21 mouse cellular contexts compared by ENCODE assay signal in the genomic region with DNA sequence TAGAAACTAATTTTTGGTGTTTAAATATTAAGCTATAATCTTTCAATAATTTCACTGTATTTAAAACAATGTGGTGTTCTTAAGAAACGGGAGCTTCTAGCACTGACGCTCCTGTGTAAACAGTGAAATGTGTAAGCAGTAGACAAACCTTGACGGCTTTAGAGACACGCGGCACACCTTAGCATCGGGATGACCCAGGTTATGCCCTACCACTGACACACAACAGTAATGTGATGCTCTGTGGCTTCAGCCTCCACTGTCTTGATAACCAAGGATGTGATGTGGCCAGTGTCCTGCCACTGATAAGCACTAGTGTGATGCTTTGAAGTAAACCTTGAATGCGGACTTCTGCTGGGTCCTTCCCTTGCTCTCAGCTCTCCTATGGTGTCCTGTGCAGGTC. TPM values are rescaled to one million over a fixed set of nuclear protein-coding genes. Genes with fewer than 3 reads are reported as not detected.
DNase-seq lines count a peak whose midpoint lies in the region; ATAC-seq and TF ChIP-seq lines count a peak whose summit lies in the region.
"Had no signal": no experiment of that assay in that cellular context is flagged by ENCODE, and none has a peak within 500 bp of the region (broad histone marks: within the 10 kb centered on the region; RNA-seq: fewer than 3 reads in every experiment).

No protein-coding gene starts in this region.

- H3K9ac ChIP-seq in heart, adult 2 months (ENCODE audit: low read depth, low read length): no peak overlapping the region
- no peak overlapping the region for H3K9ac ChIP-seq in midbrain, embryonic 11.5 days (ENCODE audit: low read length)
- no peak overlapping the region for H3K9ac ChIP-seq in midbrain, embryonic 15.5 days

- TF ChIP-seq EP300 in heart, adult 2 months (IDR thresholded peaks at IDR 0.05; ENCODE audit: insufficient read depth, low read depth, low read length): no peak

- H3K36me3 ChIP-seq in heart, embryonic 10.5 days: peaks cover 36% of the 10 kb centered on the region
- no peaks in the 10 kb centered on the region for H3K36me3 ChIP-seq in heart, adult 2 months (ENCODE audit: control insufficient read depth, insufficient read depth, low read length)
- H3K36me3 ChIP-seq in midbrain, embryonic 11.5 days (ENCODE audit: control insufficient read depth, insufficient read depth, low read length): no peaks in the 10 kb centered on the region
- H3K36me3 ChIP-seq in midbrain, embryonic 15.5 days (replicated peaks): peaks cover 43% of the 10 kb centered on the region

- ATAC-seq in midbrain, embryonic 11.5 days (ENCODE audit: low FRiP score): no peak
- no peak for ATAC-seq in midbrain, embryonic 15.5 days (replicated peaks)
- ATAC-seq: activated CD4-positive, CD25-positive, alpha-beta regulatory T cell, adult 4 months; CD4-positive, CD25-positive, alpha-beta regulatory T cell, adult 4 months; Patski had no signal

- DNase-seq in heart, adult 11 months: peak; percentile 53
- no peak for DNase-seq in heart, adult 18-20 months
- peak; percentile 70 for DNase-seq in heart, embryonic 10.5 days (ENCODE audit: low spot score)
- DNase-seq in heart, adult 2 months: no peak
- DNase-seq in midbrain, embryonic 11.5 days (ENCODE audit: low spot score, missing footprints): peak; percentile 28
- DNase-seq: adrenal gland, adult 2 months; adrenal gland, adult 8-10 months; adrenal gland, postnatal 10 days; adrenal gland, postnatal 14 days; adrenal gland, postnatal 25 days; adrenal gland, postnatal 36 days; B cell, adult 2 months; cerebellum, adult 11 months; cerebellum, adult 11-12 months; cerebellum, adult 18-20 months had no signal

- H3K79me2 ChIP-seq in heart, adult 2 months (replicated peaks; ENCODE audit: control insufficient read depth, insufficient read depth, low read length): no peaks in the 10 kb centered on the region

- no peak overlapping the region for H3K27ac ChIP-seq in heart, embryonic 10.5 days
- no peak overlapping the region for H3K27ac ChIP-seq in heart, adult 2 months
- H3K27ac ChIP-seq in midbrain, embryonic 11.5 days (ENCODE audit: low read depth, low read length): no peak overlapping the region
- no peak overlapping the region for H3K27ac ChIP-seq in midbrain, embryonic 15.5 days

- WGBS in heart, embryonic 10.5 days: 92% methylated on average over 7 of the region's 7 CpGs
- 92% methylated on average over 7 of the region's 7 CpGs for WGBS in heart, adult 2 months
- 94% methylated on average over 7 of the region's 7 CpGs for WGBS in midbrain, embryonic 11.5 days
- WGBS in midbrain, embryonic 15.5 days: 96% methylated on average over 7 of the region's 7 CpGs

- H3K9me3 ChIP-seq in heart, embryonic 10.5 days: no peaks in the 10 kb centered on the region
- H3K9me3 ChIP-seq in midbrain, embryonic 11.5 days (ENCODE audit: control insufficient read depth, low read length): no peaks in the 10 kb centered on the region
- H3K9me3 ChIP-seq in midbrain, embryonic 15.5 days: no peaks in the 10 kb centered on the region
- H3K9me3 ChIP-seq: G1E had no signal

- no peaks in the 10 kb centered on the region for H3K4me1 ChIP-seq in heart, embryonic 10.5 days
- no peaks in the 10 kb centered on the region for H3K4me1 ChIP-seq in heart, adult 2 months (ENCODE audit: control insufficient read depth, insufficient read depth, low read length)
- no peaks in the 10 kb centered on the region for H3K4me1 ChIP-seq in midbrain, embryonic 11.5 days (ENCODE audit: control insufficient read depth, insufficient read depth, low read length)
- no peaks in the 10 kb centered on the region for H3K4me1 ChIP-seq in midbrain, embryonic 15.5 days

- TF ChIP-seq POLR2A in heart, adult 2 months (IDR thresholded peaks at IDR 0.05; ENCODE audit: insufficient read depth, low read depth, low read length): no peak

- H3K4me2 ChIP-seq in midbrain, embryonic 11.5 days: no peak overlapping the region
- H3K4me2 ChIP-seq in midbrain, embryonic 15.5 days: no peak overlapping the region

- no peak overlapping the region for H3K4me3 ChIP-seq in heart, embryonic 10.5 days
- H3K4me3 ChIP-seq in heart, adult 2 months: no peak overlapping the region
- H3K4me3 ChIP-seq in midbrain, embryonic 11.5 days (ENCODE audit: low read depth, low read length): no peak overlapping the region
- no peak overlapping the region for H3K4me3 ChIP-seq in midbrain, embryonic 15.5 days

- intact Hi-C loops in heart, adult 2 months (cut with DNase I): no loop called here

- TF ChIP-seq CTCF in heart, adult 2 months (IDR thresholded peaks at IDR 0.05): no peak

- no peaks in the 10 kb centered on the region for H3K27me3 ChIP-seq in heart, embryonic 10.5 days (ENCODE audit: insufficient read depth, poor library complexity, severe bottlenecking)
- no peaks in the 10 kb centered on the region for H3K27me3 ChIP-seq in heart, adult 2 months (ENCODE audit: control insufficient read depth, insufficient read depth, low read length)
- no peaks in the 10 kb centered on the region for H3K27me3 ChIP-seq in midbrain, embryonic 11.5 days (ENCODE audit: control insufficient read depth, insufficient read depth, low read length)
- H3K27me3 ChIP-seq in midbrain, embryonic 15.5 days (replicated peaks): no peaks in the 10 kb centered on the region
- H3K27me3 ChIP-seq: CH12.LX, Patski had no signal

RNA-seq across cellular contexts. Expression of a gene that starts 6.3 kb away (rescaled TPM):
- total RNA-seq in heart, adult 18-20 months (2021): 10 to 100 TPM; 25.8 to 30.1 TPM
- polyA plus RNA-seq in heart, embryonic 10.5 days (2016; fragmentation: Nextera tagmentation; extraction: Ambion mirVana): 53.1 TPM in 2 replicates
- 10 to 100 TPM; 24.2 to 27.5 TPM for total RNA-seq in heart, adult 2 months (2021)
- 8.2 TPM in 2 replicates for polyA plus RNA-seq in heart, adult 2 months (2012; rRNA removed)
- 50.5 and 52.7 TPM in 2 replicates for polyA plus RNA-seq in midbrain, embryonic 11.5 days (2014; fragmentation: Nextera tagmentation; extraction: Ambion mirVana)
- 53.9 TPM in 2 replicates for polyA plus RNA-seq in midbrain, embryonic 15.5 days (2015; fragmentation: Nextera tagmentation; extraction: Ambion mirVana)

Comparison
In these comparisons a context has a peak if more than half of its experiments do, and no peak if none do; other contexts are left out.
1. DNase-seq: peak in heart, adult 11 months (single experiment), heart, embryonic 10.5 days (single experiment) and midbrain, embryonic 11.5 days (single experiment); none in heart, adult 18-20 months (0 of 2) and heart, adult 2 months (0 of 2).